Mouse (Mus musculus): ENCODE results near the gene Gm21860. TPM values are rescaled to one million over a fixed set of nuclear protein-coding genes. Genes with fewer than 3 reads are reported as not detected.
"Not testable (repeated sequence)": the region's sequence is repeated elsewhere in the genome, so short reads cannot be mapped to it uniquely, and the experiment has no call there.

The Gm21860 gene
- polyA plus RNA-seq (2015; fragmentation: Nextera tagmentation; extraction: Ambion mirVana), result not detected in 2 replicates

DNA sequence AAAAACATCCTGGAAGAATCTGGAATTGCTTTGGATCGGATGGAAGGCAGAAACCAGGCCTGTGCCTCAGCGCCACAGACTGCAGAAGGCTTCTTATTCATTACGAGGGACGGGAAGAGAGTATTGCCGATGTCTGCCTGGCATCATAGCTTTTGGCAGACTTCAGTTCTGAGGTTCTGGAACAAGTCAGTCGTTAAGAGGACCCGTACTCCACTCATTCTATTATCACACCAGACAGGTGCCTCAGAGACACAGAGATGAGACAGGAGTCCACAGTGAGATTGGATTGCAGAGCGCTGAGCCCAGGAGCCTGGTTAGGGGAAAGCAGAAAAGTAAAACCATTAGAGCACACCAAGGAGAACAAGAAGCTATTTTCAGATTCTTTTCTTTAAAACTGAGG is at the start of gene Gm21860:
Gene Gm21860 (minus strand): TSS at position 101 of the 400 bp plus-strand sequence.
- no CpG with 5 or more reads among the region's 8 CpGs for WGBS (ENCODE audit: insufficient replicate concordance)

DNA sequence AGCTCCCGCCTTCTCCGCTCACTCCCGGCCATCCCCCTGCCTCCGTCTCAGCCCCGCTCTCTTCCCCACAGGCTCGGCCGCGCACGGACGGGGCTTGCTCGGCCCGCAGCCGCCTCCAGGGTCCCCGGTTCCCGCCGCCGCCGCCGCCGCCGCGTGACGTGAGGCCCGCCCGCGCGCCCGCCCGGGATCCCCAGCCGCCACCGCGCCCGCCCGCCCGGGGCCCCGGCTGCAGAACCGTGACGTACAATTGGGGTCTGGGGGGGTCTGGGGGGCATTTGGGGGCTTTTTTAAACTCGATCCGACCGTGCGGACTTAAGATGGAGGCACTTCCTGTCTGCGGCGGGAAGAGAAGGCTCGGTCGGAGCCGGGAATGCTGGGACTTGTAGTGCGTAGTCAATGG is 29.8 kb upstream of the Gm21860 start, which contains the start of gene Gm47283:
Gene Gm47283 (plus strand): TSS at position 301 of the 400 bp plus-strand sequence.
- not testable (repeated sequence) for DNase-seq, ATAC-seq
- no CpG with 5 or more reads among the region's 48 CpGs for WGBS (ENCODE audit: insufficient replicate concordance)

More for the DNA sequence above, at the start of gene Gm21860:
- H3K4me3 ChIP-seq (ENCODE audit: low read depth, low read length); H3K27ac ChIP-seq (ENCODE audit: low read depth); DNase-seq; H3K4me1 ChIP-seq (ENCODE audit: insufficient read depth); H3K9me3 ChIP-seq (ENCODE audit: low read length); H3K27me3 ChIP-seq (ENCODE audit: insufficient read depth, low read length); H3K36me3 ChIP-seq (replicated peaks; ENCODE audit: insufficient read depth, low read length); H3K9ac ChIP-seq (replicated peaks); H3K4me2 ChIP-seq (ENCODE audit: low read depth, low read length); ATAC-seq: not testable (repeated sequence)

DNA sequence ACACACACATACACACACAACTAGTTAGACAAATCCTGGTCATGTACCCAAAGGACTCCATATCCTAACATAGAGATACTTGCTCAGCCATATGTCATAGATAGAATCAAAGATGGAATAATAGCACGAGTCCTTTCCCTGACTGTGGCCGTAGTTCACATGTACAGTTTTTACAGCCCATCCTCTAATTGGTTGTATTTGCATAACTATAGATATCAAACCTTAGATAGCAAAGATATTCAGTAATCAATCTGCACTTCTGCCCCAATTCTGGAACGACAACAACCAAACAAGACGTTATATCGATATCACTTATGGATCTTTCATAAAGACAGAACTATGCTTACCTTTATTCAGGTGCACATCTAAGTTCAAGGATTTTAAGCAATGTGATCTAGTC is 9.4 kb downstream of the Gm21860 start:
- ATAC-seq; H3K27ac ChIP-seq (ENCODE audit: low read depth); H3K4me3 ChIP-seq (ENCODE audit: low read depth, low read length); H3K4me2 ChIP-seq (ENCODE audit: low read depth, low read length); H3K9ac ChIP-seq (replicated peaks); H3K36me3 ChIP-seq (replicated peaks; ENCODE audit: insufficient read depth, low read length); DNase-seq; H3K4me1 ChIP-seq (ENCODE audit: insufficient read depth); H3K27me3 ChIP-seq (ENCODE audit: insufficient read depth, low read length): not testable (repeated sequence)
- peaks cover 13% of the 10 kb centered on the region for H3K9me3 ChIP-seq (ENCODE audit: low read length)
- 84% methylated on average over 5 of the region's 5 CpGs for WGBS (ENCODE audit: insufficient replicate concordance)

More for the DNA sequence above, 29.8 kb upstream of the Gm21860 start, which contains the start of gene Gm47283:
- not testable (repeated sequence) for H3K4me1 ChIP-seq (ENCODE audit: insufficient read depth); H3K9me3 ChIP-seq (ENCODE audit: low read length); H3K4me2 ChIP-seq (ENCODE audit: low read depth, low read length); H3K4me3 ChIP-seq (ENCODE audit: low read depth, low read length); H3K36me3 ChIP-seq (replicated peaks; ENCODE audit: insufficient read depth, low read length); H3K9ac ChIP-seq (replicated peaks); H3K27ac ChIP-seq (ENCODE audit: low read depth); H3K27me3 ChIP-seq (ENCODE audit: insufficient read depth, low read length)

DNA sequence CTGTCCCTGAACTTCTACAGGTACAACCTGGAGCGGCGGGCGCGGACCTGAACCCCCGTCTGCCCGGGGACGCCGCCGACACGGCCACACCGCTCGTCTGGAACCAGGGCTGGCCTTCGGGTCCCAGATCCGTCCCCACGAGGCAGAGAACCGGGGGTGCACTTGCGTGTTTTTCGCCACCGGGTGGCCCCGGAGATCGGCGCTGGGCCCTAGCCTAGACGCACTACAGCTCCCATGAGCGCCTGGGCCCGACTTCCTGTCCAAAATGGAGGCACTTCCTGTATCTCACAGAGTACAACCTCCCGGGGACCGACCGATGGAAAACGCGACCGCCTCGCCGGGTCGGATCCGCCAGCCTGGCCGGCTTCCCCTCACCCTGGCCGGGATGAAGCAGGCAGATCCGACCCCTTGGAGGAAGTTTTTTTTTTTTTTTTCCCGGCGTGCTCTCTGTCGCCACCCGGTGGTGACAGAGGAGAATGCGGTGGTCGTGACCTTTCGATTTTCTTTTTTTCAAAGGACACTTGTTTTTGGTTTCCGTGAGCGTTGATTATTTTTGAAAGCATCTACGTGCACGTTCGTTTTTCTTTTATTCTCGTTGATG is 10.1 kb downstream of the Gm21860 start:
- H3K4me1 ChIP-seq (ENCODE audit: insufficient read depth); H3K27ac ChIP-seq (ENCODE audit: low read depth); H3K27me3 ChIP-seq (ENCODE audit: insufficient read depth, low read length); H3K9ac ChIP-seq (replicated peaks): not testable (repeated sequence)
- Histone ChIP-seq H3K36me3 (replicated peaks; ENCODE audit: insufficient read depth, low read length) (peaks cover 14% of the 10 kb centered on the region), H3K4me3 (ENCODE audit: low read depth, low read length) (peak overlapping the region; percentile 27), H3K9me3 (ENCODE audit: low read length) (peaks cover 19% of the 10 kb centered on the region), H3K4me2 (ENCODE audit: low read depth, low read length) (peak overlapping the region; percentile 30; the same call in 1 of the 2 replicates)
- peak; percentile 84 for DNase-seq
- WGBS (ENCODE audit: insufficient replicate concordance), result 62% methylated on average over 51 of the region's 51 CpGs
- peak; percentile 95 for ATAC-seq

DNA sequence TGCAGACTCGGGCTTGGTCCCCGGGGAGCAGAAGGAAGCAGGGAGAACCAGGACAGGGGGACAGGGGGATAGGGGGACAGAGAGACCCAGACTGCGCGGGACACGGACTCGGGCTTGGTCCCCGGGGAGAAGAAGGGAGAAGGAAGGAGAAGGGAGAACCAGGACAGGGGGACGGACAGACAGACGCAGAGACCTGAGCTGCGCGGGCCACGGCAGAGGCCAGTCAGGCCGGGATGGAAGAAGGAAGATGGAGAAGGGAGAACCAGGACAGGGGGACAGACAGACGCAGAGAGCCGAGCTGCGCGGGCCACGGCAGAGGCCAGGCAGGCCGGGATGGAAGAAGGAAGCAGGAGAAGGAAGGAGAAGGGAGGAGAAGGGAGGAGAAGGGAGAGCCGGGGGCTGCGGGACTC is 10.8 kb downstream of the Gm21860 start:
- H3K36me3 ChIP-seq (replicated peaks; ENCODE audit: insufficient read depth, low read length), result peaks cover 19% of the 10 kb centered on the region
- H3K9me3 ChIP-seq (ENCODE audit: low read length), result peaks cover 25% of the 10 kb centered on the region
- ATAC-seq, result no peak
- no peak overlapping the region for H3K4me2 ChIP-seq (ENCODE audit: low read depth, low read length)
- H3K9ac ChIP-seq (replicated peaks), result no peak overlapping the region
- DNase-seq, result no peak
- WGBS (ENCODE audit: insufficient replicate concordance), result 81% methylated on average over 19 of the region's 21 CpGs
- no peak overlapping the region for H3K27ac ChIP-seq (ENCODE audit: low read depth)
- H3K27me3 ChIP-seq (ENCODE audit: insufficient read depth, low read length), result no peaks in the 10 kb centered on the region
- no peaks in the 10 kb centered on the region for H3K4me1 ChIP-seq (ENCODE audit: insufficient read depth)
- no peak overlapping the region for H3K4me3 ChIP-seq (ENCODE audit: low read depth, low read length)
- TF ChIP-seq EP300 (IDR thresholded peaks at IDR 0.05; ENCODE audit: low read depth) (no peak), CTCF (IDR thresholded peaks at IDR 0.05; ENCODE audit: low read depth) (no peak)

DNA sequence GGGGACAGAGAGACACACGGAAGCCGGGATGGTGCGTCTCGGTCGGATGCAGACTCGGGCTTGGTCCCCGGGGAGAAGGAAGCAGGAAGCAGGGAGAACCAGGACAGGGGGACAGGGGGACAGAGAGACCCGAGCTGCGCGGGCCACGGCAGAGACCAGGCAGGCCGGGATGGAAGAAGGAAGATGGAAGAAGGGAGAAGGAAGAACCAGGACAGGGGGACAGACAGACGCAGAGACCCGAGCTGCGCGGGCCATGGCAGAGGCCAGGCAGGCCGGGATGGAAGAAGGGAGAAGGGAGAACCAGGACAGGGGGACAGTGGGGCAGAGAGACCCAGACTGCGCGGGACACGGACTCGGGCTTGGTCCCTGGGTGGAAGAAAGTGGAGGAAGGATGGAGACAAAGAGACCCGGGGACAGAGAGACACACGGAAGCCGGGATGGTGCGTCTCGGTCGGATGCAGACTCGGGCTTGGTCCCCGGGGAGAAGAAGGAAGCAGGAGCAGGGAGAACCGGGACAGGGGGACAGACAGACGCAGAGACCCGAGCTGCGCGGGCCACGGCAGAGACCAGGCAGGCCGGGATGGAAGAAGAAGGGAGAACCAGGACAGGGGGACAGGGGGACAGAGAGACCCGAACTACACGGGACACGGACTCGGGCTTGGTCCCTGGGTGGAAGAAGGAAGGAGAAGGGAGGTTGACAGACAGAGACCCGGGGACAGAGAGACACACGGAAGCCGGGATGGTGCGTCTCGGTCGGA is 11.4 kb downstream of the Gm21860 start:
- peaks cover 22% of the 10 kb centered on the region for H3K36me3 ChIP-seq (replicated peaks; ENCODE audit: insufficient read depth, low read length)

DNA sequence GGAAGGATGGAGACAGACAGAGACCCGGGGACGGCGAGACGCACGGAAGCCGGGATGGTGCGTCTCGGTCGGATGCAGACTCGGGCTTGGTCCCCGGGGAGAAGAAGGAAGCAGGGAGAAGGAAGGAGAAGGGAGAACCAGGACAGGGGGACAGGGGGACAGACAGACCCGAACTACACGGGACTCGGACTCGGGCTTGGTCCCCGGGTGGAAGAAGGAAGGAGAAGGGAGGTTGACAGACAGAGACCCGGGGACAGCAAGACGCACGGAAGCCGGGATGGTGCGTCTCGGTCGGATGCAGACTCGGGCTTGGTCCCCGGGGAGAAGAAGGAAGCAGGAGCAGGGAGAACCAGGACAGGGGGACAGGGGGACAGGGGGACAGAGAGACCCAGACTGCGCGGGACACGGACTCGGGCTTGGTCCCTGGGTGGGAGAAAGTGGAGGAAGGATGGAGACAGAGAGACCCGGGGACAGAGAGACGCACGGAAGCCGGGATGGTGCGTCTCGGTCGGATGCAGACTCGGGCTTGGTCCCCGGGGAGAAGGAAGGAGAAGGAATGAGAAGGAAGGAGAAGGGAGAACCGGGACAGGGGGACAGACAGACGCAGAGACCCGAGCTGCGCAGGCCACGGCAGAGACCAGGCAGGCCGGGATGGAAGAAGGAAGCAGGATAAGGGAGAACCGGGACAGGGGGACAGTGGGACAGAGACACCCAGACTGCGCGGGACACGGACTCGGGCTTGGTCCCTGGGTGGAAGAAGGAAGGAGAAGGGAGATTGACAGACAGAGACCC is 12.2 kb downstream of the Gm21860 start:
- not testable (repeated sequence) for H3K27ac ChIP-seq (ENCODE audit: low read depth); ATAC-seq; H3K27me3 ChIP-seq (ENCODE audit: insufficient read depth, low read length); H3K4me3 ChIP-seq (ENCODE audit: low read depth, low read length); H3K4me2 ChIP-seq (ENCODE audit: low read depth, low read length); H3K4me1 ChIP-seq (ENCODE audit: insufficient read depth); H3K9ac ChIP-seq (replicated peaks)
- 91% methylated on average over 43 of the region's 49 CpGs for WGBS (ENCODE audit: insufficient replicate concordance)
- peaks cover 26% of the 10 kb centered on the region for H3K9me3 ChIP-seq (ENCODE audit: low read length)
- peak; percentile 55 for DNase-seq
- H3K36me3 ChIP-seq (replicated peaks; ENCODE audit: insufficient read depth, low read length), result peaks cover 30% of the 10 kb centered on the region

More for the DNA sequence above, 11.4 kb downstream of the Gm21860 start:
- WGBS (ENCODE audit: insufficient replicate concordance), result 90% methylated on average over 43 of the region's 46 CpGs
- H3K4me3 ChIP-seq (ENCODE audit: low read depth, low read length); H3K4me2 ChIP-seq (ENCODE audit: low read depth, low read length); H3K9ac ChIP-seq (replicated peaks); H3K4me1 ChIP-seq (ENCODE audit: insufficient read depth); ATAC-seq; H3K27me3 ChIP-seq (ENCODE audit: insufficient read depth, low read length); H3K27ac ChIP-seq (ENCODE audit: low read depth): not testable (repeated sequence)
- DNase-seq, result peak; percentile 33
- H3K9me3 ChIP-seq (ENCODE audit: low read length), result peaks cover 26% of the 10 kb centered on the region

DNA sequence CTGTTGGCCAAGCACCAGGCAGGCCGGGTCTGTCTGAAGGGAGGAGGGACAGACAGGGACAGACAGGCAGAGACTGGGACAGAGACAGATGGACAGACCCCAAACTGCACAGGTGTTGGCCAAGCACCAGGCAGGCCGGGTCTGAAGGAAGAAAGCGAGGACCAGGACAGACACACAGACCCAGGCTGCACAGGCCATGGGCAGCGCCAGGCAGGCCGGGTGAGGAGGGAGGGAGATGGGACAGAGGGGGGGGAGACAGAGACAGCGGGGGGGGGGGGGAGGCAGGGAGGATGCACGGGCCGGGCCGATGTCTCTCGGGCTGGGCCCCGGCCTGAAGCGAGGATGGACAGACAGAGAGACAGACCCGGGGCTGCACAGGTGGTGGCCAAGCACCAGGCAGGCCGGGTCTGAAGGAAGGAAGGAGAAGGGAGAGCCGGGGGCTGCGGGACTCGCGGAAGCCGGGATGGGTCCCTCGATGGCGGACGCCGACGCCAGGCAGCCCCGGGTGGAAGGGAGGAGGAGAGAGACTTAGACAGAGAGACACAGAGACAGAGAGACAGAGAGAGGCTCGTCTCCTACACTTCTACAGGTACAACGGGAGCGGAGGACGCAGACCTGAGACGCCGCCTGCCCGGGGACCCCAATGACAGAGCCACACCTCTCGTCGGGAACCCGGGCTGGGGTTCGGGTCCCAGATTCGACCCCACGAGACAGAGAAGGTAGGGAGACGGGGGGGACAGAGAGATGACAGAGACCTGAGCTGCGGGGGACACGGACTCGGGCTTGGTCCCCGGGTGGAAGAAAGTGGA is 13.0 kb downstream of the Gm21860 start:
- peak; percentile 73 for DNase-seq
- not testable (repeated sequence) for H3K27me3 ChIP-seq (ENCODE audit: insufficient read depth, low read length); H3K4me2 ChIP-seq (ENCODE audit: low read depth, low read length); H3K4me3 ChIP-seq (ENCODE audit: low read depth, low read length); H3K4me1 ChIP-seq (ENCODE audit: insufficient read depth); H3K9ac ChIP-seq (replicated peaks); ATAC-seq; H3K27ac ChIP-seq (ENCODE audit: low read depth)
- peaks cover 32% of the 10 kb centered on the region for H3K36me3 ChIP-seq (replicated peaks; ENCODE audit: insufficient read depth, low read length)
- peaks cover 26% of the 10 kb centered on the region for H3K9me3 ChIP-seq (ENCODE audit: low read length)
- WGBS (ENCODE audit: insufficient replicate concordance), result 85% methylated on average over 43 of the region's 43 CpGs

All from liver, postnatal 0 days (tissue).